Mouse (Mus musculus) CD4-positive, CD25-positive, alpha-beta regulatory T cell, adult 4 months (primary cell): ENCODE measurements around the gene Casq1. TPM values are rescaled to one million over a fixed set of nuclear protein-coding genes. Genes with fewer than 3 reads are reported as not detected.

ENCODE experiments used
- ATAC-seq: one replicate; pipeline ENCODE4 v1.8.0; 2017
- polyA plus RNA-seq, 2 experiments: library from polyadenylated mRNA; unstranded; fragments of 100-300 nt; shearing (Covaris generic); gene quantifications; one replicate each; pipeline ENCODE4 v1.2.1; 2017

Gene Casq1
- polyA plus RNA-seq, 2 experiments from 2014 or later: not detected

DNA sequence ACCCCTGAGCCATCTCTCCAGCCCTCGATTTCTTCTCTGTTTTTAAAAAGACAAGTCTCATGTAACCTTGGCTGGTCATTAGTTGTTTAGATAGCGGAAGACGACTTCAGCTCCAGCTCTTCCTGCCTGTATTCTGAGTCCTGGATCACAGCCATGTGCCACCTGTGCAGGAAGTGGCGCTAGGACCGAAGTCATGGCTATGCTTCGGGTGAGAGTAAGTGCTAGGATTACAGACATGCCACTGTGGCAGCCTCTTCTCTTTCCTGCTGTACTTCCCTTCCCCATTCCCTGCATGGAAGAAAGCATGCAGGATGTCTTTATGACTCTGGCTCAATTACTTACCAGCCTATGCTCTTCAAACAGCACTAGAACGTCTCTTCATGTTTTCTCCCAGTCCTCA lies 40.6 kb downstream of the Casq1 start:
- no peak for ATAC-seq

DNA sequence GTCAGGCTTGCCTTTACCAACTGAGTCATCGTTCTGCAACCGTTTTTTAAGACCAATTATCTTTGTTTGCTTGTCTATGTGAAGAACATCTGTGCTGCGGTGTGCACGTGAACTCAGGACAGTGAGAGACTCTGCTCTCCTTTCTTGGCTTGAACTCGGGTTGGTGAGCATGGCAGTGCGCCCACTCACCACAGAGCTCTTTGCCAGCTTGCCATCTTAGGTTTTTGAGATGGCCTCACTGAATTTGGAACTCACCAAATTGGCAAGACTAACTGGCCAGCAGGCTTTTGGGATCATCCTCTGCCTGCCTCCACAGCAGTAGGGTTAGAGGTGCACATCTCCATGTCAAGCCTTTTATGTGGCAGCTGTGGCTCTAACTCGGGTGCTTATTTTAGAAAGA lies 41.9 kb downstream of the Casq1 start:
- ATAC-seq: no peak

- ATAC-seq: no peak
Measured at GRCm38 (mm10) chr1:172173181-172173580, 46.5 kb downstream of the Casq1 start.

DNA sequence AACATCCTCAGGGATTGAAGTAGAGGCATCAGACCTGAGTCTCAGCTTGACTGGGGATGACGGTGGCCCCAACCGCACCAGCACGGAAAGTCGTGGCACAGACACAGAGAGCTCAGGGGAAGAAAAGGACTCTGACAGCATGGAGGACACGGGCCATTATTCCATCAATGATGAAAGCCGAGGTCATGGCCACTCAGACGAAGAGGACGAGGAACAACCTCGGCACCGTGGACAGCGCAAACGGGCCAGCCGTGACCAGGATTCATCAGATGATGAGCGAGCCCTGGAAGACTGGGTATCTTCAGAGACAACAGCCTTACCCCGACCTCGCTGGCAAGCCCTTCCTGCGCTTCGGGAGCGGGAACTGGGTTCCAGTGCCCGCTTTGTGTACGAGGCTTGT lies 47.3 kb downstream of the Casq1 start:
- no peak for ATAC-seq

GRCm38 (mm10) chr1:172169809-172170208 lies 49.9 kb downstream of the Casq1 start:
- ATAC-seq: no peak

- no peak for ATAC-seq
Measured at GRCm38 (mm10) chr1:172167911-172168310, 51.8 kb downstream of the Casq1 start.

DNA sequence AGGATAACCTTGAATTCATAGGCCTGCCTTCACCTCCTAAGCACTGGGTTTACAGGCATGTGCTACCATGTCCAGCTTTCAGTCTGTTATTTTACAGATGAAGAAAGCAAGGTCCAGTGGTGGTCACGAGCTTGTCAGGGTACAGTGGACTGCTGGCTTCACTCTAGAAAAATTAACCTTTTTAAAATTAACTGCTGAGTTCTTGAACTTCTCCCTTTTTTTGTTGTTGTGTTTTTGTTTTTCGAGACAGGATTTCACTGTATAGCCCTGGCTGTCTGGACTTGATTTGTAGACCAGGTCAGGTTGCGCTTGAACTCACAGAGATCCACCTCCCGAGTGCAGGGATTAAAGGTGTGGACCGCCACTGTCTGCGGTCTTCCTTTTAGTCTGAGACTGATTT lies 56.7 kb downstream of the Casq1 start:
- ATAC-seq: no peak

- ATAC-seq: peak; percentile 75
Measured at GRCm38 (mm10) chr1:172162009-172162408, 57.7 kb downstream of the Casq1 start.

DNA sequence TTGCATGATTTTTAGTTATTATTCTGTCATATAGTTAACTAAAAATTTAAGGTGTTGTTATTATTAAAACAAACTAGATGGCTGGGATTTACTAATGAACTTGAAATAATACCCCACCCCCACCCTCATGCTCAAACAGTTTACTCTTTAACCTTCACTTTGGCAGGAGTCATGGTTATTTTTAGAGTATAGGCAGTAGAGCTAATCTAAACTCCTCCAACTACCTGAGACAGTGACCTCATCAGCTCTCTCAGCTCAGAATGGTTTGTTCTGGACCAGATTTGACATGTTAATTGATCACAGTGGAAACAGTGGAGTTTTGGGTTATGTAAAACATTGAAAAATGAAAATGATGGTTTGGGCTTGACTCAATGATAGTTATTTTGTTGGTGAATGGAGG lies 59.2 kb downstream of the Casq1 start:
- no peak for ATAC-seq

DNA sequence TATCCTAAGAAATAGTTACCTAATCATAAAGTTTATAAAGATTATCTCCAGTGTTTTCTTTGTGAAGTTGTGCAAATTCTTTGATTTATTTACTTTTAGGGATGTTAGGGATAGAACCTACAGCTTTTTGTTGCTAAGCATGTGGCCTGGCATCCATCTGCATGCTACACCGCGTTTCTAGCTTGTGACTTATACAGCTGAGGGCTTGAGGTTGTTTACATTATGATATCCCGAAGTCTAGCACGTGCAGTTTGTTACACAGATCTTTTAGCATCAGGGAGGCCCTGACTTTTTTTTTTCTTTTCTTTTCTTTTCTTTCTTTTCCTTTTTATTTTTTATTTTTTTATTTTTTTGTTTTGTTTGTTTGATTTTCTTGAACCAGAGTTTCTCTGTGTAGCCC lies 59.7 kb downstream of the Casq1 start:
- ATAC-seq: no peak

Other genes with a start within 250 kb of the Casq1 start
- 1 to 10 TPM in 1 of 2 experiments, under 1 TPM in 1; 0.67 to 1.2 TPM for gene Vangl2, start 191.4 kb downstream of the Casq1 start, polyA plus RNA-seq
- not detected for gene Nhlh1, start 162.3 kb downstream of the Casq1 start, polyA plus RNA-seq
- gene Copa, start 137.3 kb downstream of the Casq1 start, polyA plus RNA-seq: 100 to 1,000 TPM in 1 of 2 experiments, 10 to 100 TPM in 1; 97.8 to 161 TPM
- gene Ncstn, start 137.1 kb downstream of the Casq1 start, polyA plus RNA-seq: 100 to 1,000 TPM; 105 to 161 TPM
- gene Pex19, start 93.1 kb downstream of the Casq1 start, polyA plus RNA-seq: 100 to 1,000 TPM in 1 of 2 experiments, 10 to 100 TPM in 1; 82.9 to 122 TPM
- gene Dcaf8, start 71.8 kb downstream of the Casq1 start, polyA plus RNA-seq: 100 to 1,000 TPM in 1 of 2 experiments, 10 to 100 TPM in 1; 76.5 to 132 TPM
- gene Pea15a, start 13.1 kb downstream of the Casq1 start, polyA plus RNA-seq: 10 to 100 TPM; 55.4 to 76.7 TPM
- not detected for gene Atp1a4, start 38.5 kb upstream of the Casq1 start, polyA plus RNA-seq
- 1 to 10 TPM; 3.8 to 5.5 TPM for gene Igsf8, start 41.8 kb upstream of the Casq1 start, polyA plus RNA-seq
- gene Atp1a2, start 78.2 kb upstream of the Casq1 start, polyA plus RNA-seq: under 1 TPM; 0.33 to 0.42 TPM
- gene Kcnj9, start 109.5 kb upstream of the Casq1 start, polyA plus RNA-seq: not detected
- not detected for gene Kcnj10, start 121.3 kb upstream of the Casq1 start, polyA plus RNA-seq
- gene Pigm, start 156.7 kb upstream of the Casq1 start, polyA plus RNA-seq: 1 to 10 TPM; 3.6 to 6.0 TPM